Mouse (Mus musculus) embryo, embryonic 11.5 days (tissue): ENCODE data around the gene Lrig3.
A peak's percentile ranks its signal among the peaks of the same experiment; 100 is the strongest.

ENCODE experiments used
- DNase-seq: peaks from one replicate; pipeline ENCODE4 v3.0.0-alpha.2; 2012; ENCODE audit warnings: low read depth, low spot score

Gene Lrig3

DNA sequence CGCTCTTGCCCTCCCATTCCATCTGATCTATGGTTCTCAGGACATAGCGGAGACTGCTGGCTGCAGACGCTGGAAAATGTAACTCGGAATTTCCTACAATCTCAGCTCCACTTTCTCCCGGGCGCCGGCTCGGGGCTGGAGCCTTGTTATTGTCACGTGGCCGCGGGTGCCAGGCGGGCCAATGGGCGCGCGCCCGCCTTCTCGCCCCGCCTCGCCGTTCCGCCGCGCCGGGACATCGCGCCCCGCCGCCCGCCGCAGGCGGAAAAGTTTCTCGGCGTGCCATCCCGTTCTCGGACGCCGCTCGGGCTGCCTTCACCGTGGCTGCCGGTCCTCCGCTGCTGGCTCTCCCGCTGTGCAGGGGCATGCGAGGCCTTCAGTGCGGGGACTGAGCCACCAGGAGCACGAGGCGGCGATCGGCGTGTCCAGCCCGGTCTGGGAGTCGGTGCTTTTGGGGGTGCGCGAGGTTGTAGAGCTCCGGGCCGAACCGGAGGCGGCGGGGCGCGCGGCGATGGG, at the start of gene Lrig3:
Gene Lrig3 (plus strand): TSS at position 201 of the 513 bp plus-strand sequence.
- DNase-seq, result peak; percentile 79

DNA sequence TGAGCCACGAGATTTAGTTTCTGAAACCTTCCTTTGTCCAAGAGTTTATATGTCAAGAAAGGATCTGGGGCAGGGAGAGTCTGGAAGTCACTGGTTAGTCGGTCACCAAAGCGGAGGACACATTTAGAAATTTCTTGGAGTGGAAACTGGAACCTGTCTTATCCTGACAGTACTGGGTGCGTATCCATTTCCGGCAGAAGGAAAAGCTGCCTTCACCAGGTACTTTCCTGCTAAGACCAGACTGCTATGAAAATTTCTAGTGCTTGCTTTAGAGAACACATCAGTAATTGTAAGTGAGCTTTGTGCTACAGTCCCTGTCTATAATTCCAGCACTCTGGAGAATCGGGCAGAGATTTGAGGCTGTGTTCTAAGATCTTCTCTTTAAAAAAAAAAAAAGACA, 49.2 kb upstream of the Lrig3 start:
- no peak for DNase-seq

DNA sequence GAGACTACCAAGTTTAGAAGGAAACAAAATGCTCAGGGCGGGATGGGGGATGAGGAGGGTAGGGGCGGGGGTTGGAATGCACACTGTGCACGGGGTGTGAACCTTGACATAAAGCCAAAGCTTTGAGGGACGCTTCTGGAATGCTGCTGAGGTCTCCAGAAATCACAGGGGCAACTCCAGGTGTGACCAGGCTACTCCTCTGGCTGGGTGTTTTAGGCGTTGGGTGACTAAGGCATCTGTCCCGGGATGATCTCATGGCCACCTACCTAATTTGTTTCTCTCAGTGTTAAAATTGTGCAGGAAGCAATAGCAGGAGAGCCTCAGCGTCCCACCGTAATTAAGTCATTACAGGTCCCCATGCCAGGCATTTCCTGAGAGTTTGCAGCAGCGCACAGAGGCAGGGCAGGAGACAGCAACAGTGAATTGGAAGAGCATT, 48.5 kb upstream of the Lrig3 start:
- no peak for DNase-seq

DNA sequence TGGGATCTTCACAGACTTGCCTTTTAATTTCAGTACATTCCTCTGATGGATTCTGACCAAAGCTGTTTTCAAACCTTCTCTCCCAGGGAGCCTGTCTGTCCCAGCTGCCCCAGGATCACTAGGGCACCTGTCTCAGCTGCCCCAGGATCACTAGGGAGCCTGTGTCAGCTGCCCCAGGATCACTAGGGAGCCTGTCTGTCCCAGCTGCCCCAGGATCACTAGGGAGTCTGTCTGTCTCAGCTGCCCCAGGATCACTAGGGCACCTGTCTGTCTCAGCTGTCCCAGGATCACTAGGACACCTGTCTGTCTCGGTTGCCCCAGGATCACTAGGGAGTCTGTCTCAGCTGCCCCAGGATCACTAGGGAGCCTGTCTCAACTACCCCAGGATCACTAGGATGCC, 47.0 kb upstream of the Lrig3 start:
- DNase-seq, result no peak

DNA sequence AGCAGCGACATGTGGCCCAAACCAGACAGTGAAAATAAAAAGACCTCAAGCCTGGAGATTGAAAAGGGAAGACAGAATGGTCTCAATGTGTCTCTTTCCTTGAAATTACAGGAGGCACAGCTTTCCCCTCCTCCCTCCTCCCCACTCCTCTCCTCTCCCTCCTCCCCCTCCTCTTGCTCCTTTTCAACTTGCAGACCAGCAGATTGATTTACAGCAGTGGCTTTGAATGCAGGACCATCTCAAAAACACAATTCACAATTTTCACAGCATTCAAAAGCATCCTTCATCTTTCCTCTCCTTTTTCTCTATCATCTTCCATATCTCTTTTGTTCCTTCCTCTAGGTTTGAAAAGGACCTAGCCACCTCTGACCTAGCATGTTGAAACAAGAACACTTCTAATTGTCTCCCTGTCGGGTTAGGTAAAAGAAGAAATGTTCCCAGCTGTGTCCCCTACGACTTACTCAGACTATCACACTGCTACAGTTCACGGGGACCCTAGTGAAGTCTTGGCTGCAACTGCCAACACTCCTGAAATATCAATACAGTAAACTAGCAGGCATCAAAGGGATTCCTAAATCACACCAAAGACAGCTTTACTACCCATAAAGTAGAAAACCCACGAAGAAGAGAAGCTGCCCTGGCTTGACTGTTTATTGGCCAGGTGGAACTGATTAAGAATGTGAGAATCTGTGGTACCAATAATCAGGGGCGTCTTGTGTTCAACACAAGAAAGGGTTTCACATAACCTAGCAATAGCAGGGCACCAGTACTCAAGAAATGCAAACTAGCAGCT, 44.1 kb upstream of the Lrig3 start:
- DNase-seq, result peak; percentile 54

DNA sequence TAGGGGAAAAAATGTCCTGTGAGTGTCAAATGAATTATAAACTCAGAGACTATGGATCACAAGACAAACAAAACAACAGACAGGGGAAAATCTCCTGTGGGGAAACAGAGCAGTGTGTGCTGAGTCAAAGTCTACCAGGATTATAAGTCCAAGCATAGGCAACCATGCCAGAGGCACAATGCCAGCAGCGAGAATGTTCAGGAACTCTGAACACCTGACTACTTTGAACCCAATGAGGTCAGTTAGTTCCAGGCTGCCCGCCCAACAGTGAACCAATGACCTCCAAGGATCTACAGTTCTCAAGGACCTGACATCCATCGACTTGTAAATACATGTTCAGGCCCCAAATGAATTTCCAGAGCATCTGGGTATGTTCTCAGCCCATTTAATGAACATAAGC, 36.0 kb upstream of the Lrig3 start:
- no peak for DNase-seq

DNA sequence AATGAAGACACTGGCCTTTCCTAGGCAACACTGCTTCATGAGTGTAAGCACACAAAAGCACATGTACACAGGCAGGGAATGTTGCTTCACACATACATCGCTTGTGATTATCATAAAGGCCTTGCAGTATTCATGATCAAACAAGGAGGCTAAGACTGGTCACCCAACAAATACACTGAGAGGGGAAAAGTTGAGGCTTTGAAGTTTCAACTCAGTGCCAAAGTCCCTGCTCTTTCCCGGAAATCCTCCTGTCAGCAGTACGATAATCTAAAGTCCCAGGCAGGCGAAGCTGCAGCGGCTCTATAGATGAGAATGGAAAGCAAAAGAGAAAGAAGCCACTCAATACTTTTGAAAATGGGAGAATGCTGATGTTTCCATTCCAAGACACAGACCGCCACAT, 32.6 kb upstream of the Lrig3 start:
- DNase-seq, result no peak

DNA sequence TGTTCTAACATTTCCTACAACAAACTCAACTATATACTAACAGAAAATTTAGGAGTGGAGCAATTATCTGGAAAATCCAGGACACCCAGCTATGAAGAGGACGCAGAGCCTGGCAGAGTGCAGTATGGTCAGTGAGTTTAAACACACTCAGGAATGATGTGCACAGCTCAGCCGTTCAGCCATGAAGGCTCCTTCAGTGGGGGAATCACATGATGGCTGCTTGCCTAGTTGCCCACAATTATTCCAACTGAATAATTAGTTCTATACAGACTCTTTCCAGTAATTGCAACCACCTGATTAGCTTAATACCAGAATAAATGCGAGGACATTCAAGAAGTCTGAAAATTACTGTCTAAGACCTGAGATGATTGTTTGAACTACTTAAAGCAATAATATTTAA, 31.9 kb upstream of the Lrig3 start:
- no peak for DNase-seq

DNA sequence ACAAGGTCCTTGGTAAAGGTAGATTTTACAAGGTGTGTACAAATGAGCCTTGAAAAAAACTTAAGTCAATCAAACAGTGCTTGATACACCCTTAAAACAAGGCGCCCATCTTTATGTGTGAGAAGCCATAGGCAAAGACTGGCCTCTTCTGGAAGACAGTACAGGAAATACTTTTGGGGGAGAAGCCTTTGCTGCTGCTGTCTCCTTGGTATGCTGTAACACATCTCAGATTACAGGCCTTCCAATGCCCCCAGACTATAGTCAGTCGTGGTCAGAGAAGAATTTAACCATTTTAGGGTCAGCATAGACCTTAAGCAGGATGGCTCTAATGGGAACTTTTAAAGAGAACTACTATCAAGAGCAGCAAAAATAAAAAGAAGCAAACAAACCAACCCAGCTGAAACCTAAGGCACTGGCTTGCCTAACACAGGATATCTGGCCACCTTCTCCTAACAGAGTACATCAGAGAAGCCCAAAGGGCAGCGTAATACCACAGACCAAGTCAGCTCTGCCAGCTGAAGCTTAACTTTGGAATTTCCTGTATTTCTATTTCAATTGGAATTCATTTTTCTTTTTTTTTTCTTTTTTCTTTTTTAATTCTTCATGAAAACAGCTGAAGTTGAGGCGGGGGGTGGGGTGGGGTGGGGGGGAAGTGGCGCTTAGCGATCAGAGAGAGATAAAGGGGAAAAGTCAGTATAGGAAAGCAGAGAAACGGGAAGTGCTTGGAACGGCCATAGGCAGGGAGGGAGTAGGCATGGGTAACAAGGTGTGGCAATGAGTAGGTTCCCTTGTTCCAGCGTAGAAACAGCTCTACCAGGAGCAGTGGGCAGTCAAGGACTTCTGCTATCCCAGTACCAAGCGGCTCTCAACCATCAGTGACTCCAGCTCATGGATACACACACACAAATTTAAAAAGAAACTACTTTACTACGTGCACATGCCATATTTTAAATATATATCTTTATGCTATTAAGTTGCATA, 28.2 kb upstream of the Lrig3 start:
- no peak for DNase-seq

DNA sequence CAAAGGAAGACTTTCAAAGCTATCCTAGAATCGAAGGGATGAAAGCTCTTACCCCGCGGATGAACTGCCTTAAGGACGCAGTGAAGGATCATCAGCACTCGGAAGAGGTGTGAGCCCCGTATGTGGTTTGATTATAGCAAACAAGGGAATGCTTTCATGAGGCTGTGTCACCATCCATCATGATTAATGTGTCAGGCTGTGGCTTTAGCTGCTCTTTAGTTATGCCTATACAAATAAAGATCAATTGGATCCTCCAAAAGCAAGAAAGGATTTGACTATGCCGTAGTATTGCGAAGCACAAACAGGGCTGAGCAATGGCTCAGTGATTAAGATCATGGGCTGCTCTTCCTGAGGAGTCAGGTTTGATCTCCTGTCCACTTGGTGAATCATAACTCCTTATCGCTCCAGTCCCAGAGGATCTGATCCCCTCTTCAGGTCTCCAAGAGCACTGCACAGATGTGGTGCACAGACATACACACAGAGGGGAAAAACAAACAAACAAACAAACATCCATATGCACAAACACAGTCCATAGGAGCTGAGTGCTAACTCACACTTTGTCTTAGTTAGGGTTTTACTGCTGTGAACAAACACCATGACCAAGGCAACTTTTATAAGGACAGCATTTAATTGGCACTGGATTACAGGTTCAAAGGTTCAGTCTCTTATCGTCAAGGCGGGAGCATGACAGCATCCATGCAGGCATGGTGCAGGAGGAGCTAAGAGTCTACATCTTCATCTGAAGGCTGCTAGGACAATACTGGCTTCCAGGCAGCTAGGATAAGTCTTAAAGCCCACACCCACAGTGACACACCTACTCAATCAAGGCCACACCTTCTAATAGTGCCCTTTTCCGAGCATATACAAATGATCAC, 27.2 kb upstream of the Lrig3 start:
- no peak for DNase-seq

DNA sequence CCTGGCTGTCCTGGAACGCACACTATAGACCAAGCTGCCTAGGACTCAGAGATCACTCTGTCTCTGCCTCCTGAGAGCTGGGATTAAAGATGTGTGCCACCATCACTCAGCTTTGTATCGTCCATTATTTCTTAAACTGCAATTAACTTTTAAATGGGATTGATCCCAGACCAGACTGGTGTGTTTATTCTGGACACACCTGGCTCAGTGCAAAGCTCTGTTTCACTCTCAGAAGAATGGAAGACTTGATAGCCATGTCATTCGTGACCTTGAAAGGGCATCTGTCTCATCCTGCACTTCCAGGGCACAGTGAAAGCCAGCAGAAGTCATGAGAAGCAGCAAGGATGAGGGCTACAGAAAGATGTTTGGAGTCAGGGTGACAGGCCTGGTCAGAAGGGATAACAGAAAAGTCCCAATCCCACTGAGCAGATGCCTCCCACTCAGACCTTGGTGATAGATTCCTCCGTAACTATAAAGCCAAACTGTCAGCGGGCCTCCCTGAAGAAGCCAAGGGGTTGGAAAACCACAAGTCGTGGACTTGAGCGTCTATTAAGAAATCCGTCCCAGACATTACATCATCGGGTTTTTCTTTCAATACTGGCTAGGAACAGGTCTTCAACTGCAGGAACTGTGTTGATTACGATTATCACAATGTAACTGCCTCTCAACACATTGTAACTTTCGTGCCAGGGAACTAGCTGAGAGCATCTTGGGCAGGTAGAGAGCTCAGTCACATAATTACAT, 25.5 kb upstream of the Lrig3 start:
- DNase-seq, result no peak

DNA sequence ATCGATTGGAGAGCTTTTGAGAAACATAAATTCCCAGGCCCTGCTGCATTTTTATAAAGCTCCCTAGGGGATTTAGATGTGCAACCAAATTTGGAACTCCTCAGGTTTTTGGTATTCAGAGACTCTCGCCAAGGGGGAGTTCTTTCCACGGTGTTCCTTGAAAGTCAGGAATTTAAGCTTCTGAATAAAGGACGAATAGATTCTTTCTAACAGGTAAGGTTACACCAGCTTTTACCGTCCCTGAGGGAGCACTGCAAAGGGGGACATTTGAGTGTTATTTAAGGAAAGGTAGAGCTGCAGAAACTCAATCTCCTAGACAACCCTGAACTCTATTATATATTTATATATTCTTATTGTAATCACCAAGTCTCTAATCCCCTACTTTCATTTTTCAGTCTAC, 22.9 kb upstream of the Lrig3 start:
- DNase-seq, result no peak

DNA sequence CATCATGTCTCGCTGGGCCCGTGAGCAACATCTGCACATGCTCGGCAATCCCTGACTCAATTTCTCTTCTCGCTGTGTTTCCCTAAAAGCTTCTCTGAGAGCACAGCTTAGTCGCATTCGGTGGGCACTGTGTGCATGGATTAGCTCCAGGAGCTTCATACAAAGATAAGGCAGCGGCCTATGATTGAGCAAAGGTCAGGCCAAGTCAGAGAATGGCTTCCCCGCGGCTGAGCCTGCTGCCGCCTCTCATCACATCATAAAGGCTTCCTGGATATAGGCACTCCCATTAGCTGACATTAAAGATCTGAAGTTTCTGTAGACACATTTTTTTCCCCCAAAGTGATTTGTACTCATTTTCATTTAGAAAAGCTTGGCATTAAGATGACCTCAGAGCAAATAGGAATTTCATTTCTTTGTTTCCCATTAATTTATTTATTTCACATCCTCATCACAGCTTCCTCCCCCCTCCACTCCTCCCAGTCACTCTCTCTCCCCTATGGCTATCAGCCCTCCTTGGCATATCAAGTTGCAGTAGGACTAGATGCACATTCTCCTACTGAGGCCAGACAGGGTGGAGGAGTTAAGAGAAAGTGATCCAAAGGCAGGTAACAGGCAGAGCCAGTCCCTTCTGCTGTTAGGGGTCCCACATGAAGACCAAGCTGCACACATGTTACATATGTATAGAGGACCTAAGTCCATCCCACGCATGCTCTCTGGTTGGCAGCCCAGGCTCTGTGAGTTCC, 21.0 kb upstream of the Lrig3 start:
- no peak for DNase-seq

DNA sequence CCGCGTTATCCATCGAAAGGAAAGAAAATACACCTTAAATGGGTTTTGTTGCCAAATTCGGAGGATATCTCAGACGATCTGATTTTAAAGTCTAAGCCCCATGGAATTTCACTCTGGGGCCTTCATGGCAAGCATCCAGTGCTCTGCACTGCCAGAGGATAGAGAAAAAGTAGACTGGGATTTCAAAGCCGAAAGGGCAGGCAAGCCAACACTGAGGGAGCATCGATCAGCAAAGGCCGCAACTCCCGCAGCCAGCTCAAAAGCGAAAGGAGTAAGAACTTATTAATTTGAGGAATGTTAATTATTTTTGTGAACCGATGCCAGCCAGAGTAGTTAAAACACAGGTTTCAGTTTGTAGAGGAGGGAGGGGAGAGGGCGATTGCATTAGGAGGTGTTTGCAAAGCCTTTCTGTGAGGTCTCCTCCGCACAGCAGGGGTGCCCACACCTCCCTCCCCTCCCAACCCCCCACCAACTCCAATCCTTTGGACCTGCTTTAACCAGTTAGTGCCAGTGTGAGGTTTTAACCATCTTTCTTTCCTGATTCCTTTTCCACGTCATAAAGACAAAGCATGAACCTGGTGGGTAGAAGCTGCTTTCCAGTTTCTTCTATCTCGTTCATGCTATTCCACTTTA, 17.0 kb upstream of the Lrig3 start:
- DNase-seq, result no peak

DNA sequence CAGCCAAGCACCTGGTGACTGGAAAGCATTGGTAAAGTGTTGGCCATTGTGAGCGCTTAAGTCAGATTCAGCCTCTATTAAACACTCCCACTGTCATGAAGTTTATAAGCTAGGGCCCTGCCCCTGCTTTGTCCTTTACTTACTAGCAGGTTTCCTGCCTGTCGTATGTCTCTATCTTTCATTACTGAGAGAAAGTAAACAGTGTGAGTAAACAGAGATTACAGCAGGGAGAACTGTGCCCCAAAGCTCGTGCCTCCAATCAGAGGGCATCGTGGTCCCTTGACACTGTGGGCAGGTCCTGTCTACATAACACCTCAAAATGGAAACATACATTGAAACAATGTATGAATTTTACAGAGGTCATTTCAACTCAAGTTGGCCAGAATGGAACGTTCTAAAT, 14.3 kb upstream of the Lrig3 start:
- DNase-seq, result no peak

DNA sequence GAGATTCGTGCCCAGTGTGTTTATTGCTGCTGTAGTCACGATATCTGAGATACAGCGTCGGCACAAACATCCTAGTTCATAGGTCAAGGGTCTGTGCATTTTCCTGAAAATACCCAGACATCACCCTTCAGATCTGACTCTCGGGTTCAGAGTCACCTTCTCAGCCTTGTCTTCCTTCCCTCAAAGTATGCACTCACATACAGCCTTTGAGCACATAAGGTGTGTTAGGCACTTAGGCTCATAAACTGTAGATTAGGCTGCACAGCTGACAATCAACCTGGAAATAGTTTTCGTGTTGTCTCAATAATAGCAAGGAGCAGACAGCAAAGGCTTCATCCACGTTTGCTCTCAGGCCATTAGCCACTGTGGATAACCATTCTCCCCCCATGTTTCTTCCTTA, 11.6 kb upstream of the Lrig3 start:
- DNase-seq, result no peak

DNA sequence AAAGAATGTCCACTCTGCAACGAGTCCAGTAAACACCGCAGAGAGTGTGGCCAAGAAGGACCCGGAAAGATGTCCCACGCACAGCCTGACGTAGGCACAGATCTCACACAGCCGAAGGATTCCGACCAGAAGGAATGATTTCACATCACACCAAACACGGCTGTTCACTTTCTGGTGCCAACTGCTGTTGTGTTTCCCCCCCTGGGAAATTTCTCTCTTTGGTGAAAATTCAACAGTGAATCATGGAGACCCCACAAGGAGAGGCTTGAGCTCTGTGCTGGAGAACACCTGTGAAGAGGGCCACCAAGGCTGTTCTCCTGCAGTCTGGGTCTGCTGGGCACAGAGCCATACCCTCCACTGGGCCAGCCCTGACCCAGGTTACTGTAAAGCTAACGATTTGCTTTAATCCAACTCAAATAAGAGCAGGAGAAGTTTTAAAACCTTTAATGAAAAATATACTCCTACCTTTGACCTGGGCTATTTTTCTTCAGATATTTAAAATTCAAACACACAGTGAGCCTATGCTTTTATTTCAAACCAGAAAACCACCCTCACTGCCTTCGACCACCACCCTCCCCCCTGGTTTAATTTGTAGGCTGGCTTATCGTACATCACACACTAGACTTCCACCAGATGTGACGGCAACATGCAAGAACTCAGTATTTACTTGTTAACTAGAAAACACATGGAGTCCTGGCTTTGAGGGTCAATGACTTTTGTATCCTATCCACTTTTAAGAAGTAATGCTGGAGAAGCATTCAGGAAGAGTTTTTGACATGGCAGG, 11.0 kb upstream of the Lrig3 start:
- no peak for DNase-seq

DNA sequence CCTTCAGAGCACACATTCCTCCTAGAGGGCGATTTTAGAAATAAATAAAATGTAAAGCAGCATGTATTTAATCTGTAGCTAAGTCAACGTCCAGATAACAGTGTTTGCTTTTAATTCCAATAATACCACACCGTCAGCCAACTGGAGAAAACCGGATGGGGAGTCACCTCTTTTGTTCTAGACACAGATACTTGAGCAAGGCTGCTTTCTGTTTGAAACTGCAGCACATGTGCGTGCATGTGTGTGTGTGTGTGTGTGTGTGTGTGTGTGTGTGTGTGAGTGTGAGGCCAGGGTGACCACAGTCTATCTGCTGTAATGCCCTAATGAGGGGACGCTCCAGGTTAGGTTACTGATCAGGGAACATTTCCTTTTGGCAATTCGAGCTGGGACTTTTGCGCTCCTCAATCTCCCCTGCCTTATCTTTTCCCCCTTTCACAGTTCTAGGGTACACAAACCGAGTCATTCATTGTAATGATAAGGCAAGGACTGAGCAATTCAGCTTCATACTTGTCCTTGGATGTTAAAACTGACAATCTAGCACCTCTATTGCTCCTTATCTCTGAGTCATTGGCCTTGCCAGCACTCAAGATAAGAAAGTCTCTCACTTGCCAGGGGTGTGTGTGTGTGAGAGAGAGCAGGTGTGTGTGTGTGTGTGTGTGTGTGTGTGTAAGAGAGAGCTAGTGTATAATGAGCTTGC, 4.4 kb upstream of the Lrig3 start:
- DNase-seq, result no peak
